In the genomic region with DNA sequence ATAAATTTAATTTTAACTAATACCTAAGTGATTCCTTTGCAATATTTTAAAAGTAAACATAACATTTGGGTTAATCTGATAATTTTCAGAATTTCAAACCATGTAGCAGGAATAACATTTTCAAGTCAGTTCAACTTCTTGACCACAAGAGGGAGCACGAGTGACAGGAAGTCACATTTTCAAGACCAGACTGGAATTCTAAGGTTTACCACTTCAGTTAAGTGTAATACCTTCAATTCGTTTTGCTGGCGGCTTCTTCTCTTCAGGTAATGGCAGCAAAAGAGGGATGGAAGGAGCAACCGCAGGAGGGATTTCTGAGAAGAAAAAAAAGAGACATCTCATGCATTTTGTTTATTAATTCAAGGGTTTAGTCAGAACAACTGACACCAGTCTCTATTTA, we compare ENCODE assay signal across 9 mouse cellular contexts.
DNase-seq lines count a peak whose midpoint lies in the region; ATAC-seq lines count a peak whose summit lies in the region.
"Had no signal": no experiment of that assay in that cellular context is flagged by ENCODE, and none has a peak within 500 bp of the region (broad histone marks: within the 10 kb centered on the region; RNA-seq: fewer than 3 reads in every experiment).

No protein-coding gene starts in this region.

- H3K9ac ChIP-seq in hindbrain, embryonic 14.5 days, result no peak overlapping the region
- no peak overlapping the region for H3K9ac ChIP-seq in embryonic facial prominence, embryonic 14.5 days (ENCODE audit: low read depth, low read length)
- H3K9ac ChIP-seq: limb, embryonic 13.5 days had no signal

- H3K9me3 ChIP-seq in hindbrain, embryonic 14.5 days (ENCODE audit: control insufficient read depth, low read length), result no peaks in the 10 kb centered on the region
- no peaks in the 10 kb centered on the region for H3K9me3 ChIP-seq in hindbrain, embryonic 10.5 days
- no peaks in the 10 kb centered on the region for H3K9me3 ChIP-seq in embryonic facial prominence, embryonic 14.5 days (ENCODE audit: control insufficient read depth, low read length)
- H3K9me3 ChIP-seq: limb, embryonic 13.5 days had no signal

- no peak for ATAC-seq in hindbrain, embryonic 14.5 days (ENCODE audit: low FRiP score)
- ATAC-seq in embryonic facial prominence, embryonic 14.5 days (ENCODE audit: low read depth), result no peak

- no peaks in the 10 kb centered on the region for H3K36me3 ChIP-seq in hindbrain, embryonic 14.5 days (replicated peaks; ENCODE audit: control insufficient read depth, insufficient read depth)
- H3K36me3 ChIP-seq in hindbrain, embryonic 10.5 days, result no peaks in the 10 kb centered on the region
- H3K36me3 ChIP-seq in embryonic facial prominence, embryonic 14.5 days (ENCODE audit: control insufficient read depth, insufficient read depth, low read length), result no peaks in the 10 kb centered on the region
- H3K36me3 ChIP-seq: limb, embryonic 13.5 days had no signal

- DNase-seq in hindbrain, embryonic 14.5 days (ENCODE audit: low spot score), result peak; percentile 81
- DNase-seq in hindbrain, embryonic 10.5 days (ENCODE audit: low spot score), result no peak
- DNase-seq in 3T3-L1 (ENCODE audit: low read depth, low spot score), result peak; percentile 77
- peak; percentile 30 for DNase-seq in MN1 (ENCODE audit: low spot score)
- DNase-seq in embryonic facial prominence, embryonic 14.5 days (ENCODE audit: low spot score), result peak; percentile 72
- DNase-seq in telencephalon, adult 2 months (ENCODE audit: low read depth, low spot score), result peak; percentile 39
- DNase-seq in adrenal gland, postnatal 10 days, result no peak
- no peak for DNase-seq in left cerebral cortex, adult 11 months (ENCODE audit: low spot score)

- no peak overlapping the region for H3K4me3 ChIP-seq in hindbrain, embryonic 14.5 days (replicated peaks; ENCODE audit: low read length)
- H3K4me3 ChIP-seq in hindbrain, embryonic 10.5 days, result no peak overlapping the region
- H3K4me3 ChIP-seq in embryonic facial prominence, embryonic 14.5 days (ENCODE audit: low read depth, low read length), result no peak overlapping the region
- H3K4me3 ChIP-seq: limb, embryonic 13.5 days had no signal

- no peaks in the 10 kb centered on the region for H3K27me3 ChIP-seq in hindbrain, embryonic 14.5 days (ENCODE audit: control insufficient read depth, insufficient read depth, low read length)
- no peaks in the 10 kb centered on the region for H3K27me3 ChIP-seq in hindbrain, embryonic 10.5 days (ENCODE audit: insufficient read depth, poor library complexity, severe bottlenecking)
- H3K27me3 ChIP-seq in embryonic facial prominence, embryonic 14.5 days (replicated peaks; ENCODE audit: control insufficient read depth, insufficient read depth, low read length), result no peaks in the 10 kb centered on the region
- H3K27me3 ChIP-seq: limb, embryonic 13.5 days had no signal

- no peak overlapping the region for H3K4me2 ChIP-seq in hindbrain, embryonic 14.5 days (replicated peaks)
- no peak overlapping the region for H3K4me2 ChIP-seq in embryonic facial prominence, embryonic 14.5 days (ENCODE audit: low read depth, low read length)
- H3K4me2 ChIP-seq: limb, embryonic 13.5 days had no signal

- no peaks in the 10 kb centered on the region for H3K4me1 ChIP-seq in hindbrain, embryonic 14.5 days (replicated peaks; ENCODE audit: control insufficient read depth, insufficient read depth, low read length)
- H3K4me1 ChIP-seq in hindbrain, embryonic 10.5 days (replicated peaks), result no peaks in the 10 kb centered on the region
- no peaks in the 10 kb centered on the region for H3K4me1 ChIP-seq in embryonic facial prominence, embryonic 14.5 days (ENCODE audit: control insufficient read depth, insufficient read depth, low read length)
- H3K4me1 ChIP-seq: limb, embryonic 13.5 days had no signal

- no peak overlapping the region for H3K27ac ChIP-seq in hindbrain, embryonic 14.5 days
- no peak overlapping the region for H3K27ac ChIP-seq in hindbrain, embryonic 10.5 days
- H3K27ac ChIP-seq in embryonic facial prominence, embryonic 14.5 days (replicated peaks; ENCODE audit: low read depth, low read length), result no peak overlapping the region
- H3K27ac ChIP-seq: limb, embryonic 13.5 days had no signal

- WGBS in hindbrain, embryonic 14.5 days, result 34% methylated on average over 4 of the region's 4 CpGs
- WGBS in hindbrain, embryonic 10.5 days, result 26% methylated on average over 4 of the region's 4 CpGs
- 15% methylated on average over 4 of the region's 4 CpGs for WGBS in embryonic facial prominence, embryonic 14.5 days

Comparison
In these comparisons a context has a peak if more than half of its experiments do, and no peak if none do; other contexts are left out.
1. DNase-seq: peak in hindbrain, embryonic 14.5 days (single experiment), 3T3-L1 (single experiment), MN1 (single experiment), embryonic facial prominence, embryonic 14.5 days (single experiment) and telencephalon, adult 2 months (single experiment); none in hindbrain, embryonic 10.5 days (single experiment), adrenal gland, postnatal 10 days (single experiment) and left cerebral cortex, adult 11 months (single experiment).